Mouse (Mus musculus) small intestine, adult 2 months (tissue): Measurements from ENCODE around the gene Col11a2. TPM values are rescaled to one million over a fixed set of nuclear protein-coding genes. Genes with fewer than 3 reads are reported as not detected.
A peak's percentile ranks its signal among the peaks of the same experiment; 100 is the strongest.

Experiments used
- H3K27ac ChIP-seq: fragments of 200-500 bp; 2 replicates; pipeline ENCODE4 v1.5.1; 2012; ENCODE audit warnings: low read depth, low read length, control low read depth, inconsistent platforms; ENCODE audit not compliant: insufficient read depth
- H3K27me3 ChIP-seq: fragments of 200-500 bp; 2 replicates; pipeline ENCODE4 v1.6.1; 2012; ENCODE audit warnings: mild to moderate bottlenecking, moderate library complexity, low read length, inconsistent platforms; ENCODE audit not compliant: control insufficient read depth, insufficient read depth
- H3K36me3 ChIP-seq: fragments of 200-500 bp; 2 replicates; pipeline ENCODE4 v1.6.1; 2012; ENCODE audit warnings: mild to moderate bottlenecking, low read length, control low read depth, inconsistent platforms; ENCODE audit not compliant: control insufficient read depth, insufficient read depth
- H3K4me1 ChIP-seq: fragments of 200-500 bp; 2 replicates; pipeline ENCODE4 v1.6.1; 2012; ENCODE audit warnings: low read length, inconsistent platforms, mixed read lengths; ENCODE audit not compliant: control insufficient read depth, insufficient read depth, insufficient read length
- H3K4me3 ChIP-seq: fragments of 200-500 bp; 2 replicates; pipeline ENCODE4 v1.5.1; 2012; ENCODE audit warnings: low read depth, mild to moderate bottlenecking, control low read depth, inconsistent platforms, low read length, moderate library complexity
- CTCF ChIP-seq: fragments of 200-500 bp; IDR thresholded peaks from 2 replicates; pipeline ENCODE4 v1.5.1; 2012; ENCODE audit warnings: low read depth, mild to moderate bottlenecking, control low read depth, inconsistent platforms, low read length, moderate library complexity, mixed read lengths; ENCODE audit not compliant: insufficient replicate concordance, insufficient read length; ENCODE audit errors: extremely low read depth
- POLR2A ChIP-seq: fragments of 200-500 bp; IDR thresholded peaks from 2 replicates; pipeline ENCODE4 v1.6.1; 2012; ENCODE audit warnings: low read depth, mild to moderate bottlenecking, control low read depth, inconsistent platforms, low read length, moderate library complexity
- WGBS: fragments of 180-500 bp; shearing (Covaris S2); methylation state at CpG from one replicate; pipeline ENCODE4 v1.1.7; 2018; 5-methylcytosine and 5-hydroxymethylcytosine counted together
- polyA plus RNA-seq: library from polyadenylated mRNA; depleted of rRNA; stranded (reverse); fragments of >200 nt; gene quantifications from 2 replicates; pipeline ENCODE4 v1.2.3, GENCODE M21; 2012

The Col11a2 gene
- polyA plus RNA-seq, 1 experiment, result 0.90 TPM

DNA sequence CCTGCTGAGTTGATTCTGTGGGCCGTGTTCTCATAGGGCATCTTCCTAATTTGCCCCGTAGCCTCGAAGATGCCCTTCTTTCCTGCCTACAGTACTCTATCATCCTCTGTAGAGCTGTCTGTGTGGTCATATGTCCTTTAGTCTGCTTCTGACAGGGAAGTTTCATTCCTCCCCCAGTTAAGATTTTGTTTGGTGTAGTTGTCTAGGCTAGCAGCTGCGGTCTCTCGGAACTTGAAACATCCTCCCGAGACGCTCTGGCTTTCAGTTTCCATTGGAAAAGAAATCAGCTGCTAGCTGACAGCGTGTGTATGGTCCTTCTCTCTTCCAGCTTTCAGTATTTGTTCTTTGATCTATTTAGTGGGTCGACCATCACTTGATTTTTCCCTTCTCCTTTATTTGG, 65.6 kb downstream of the Col11a2 start:
- Histone ChIP-seq H3K4me1 (peaks cover 10% of the 10 kb centered on the region; the same call in 1 of the 2 replicates), H3K27me3 (no peaks in the 10 kb centered on the region), H3K4me3 (no peak overlapping the region), H3K36me3 (no peaks in the 10 kb centered on the region), H3K27ac (peak overlapping the region; percentile 13; the same call in 1 of the 2 replicates)
- 73% methylated on average over 9 of the region's 9 CpGs for WGBS
- TF ChIP-seq CTCF (no peak), POLR2A (no peak)

DNA sequence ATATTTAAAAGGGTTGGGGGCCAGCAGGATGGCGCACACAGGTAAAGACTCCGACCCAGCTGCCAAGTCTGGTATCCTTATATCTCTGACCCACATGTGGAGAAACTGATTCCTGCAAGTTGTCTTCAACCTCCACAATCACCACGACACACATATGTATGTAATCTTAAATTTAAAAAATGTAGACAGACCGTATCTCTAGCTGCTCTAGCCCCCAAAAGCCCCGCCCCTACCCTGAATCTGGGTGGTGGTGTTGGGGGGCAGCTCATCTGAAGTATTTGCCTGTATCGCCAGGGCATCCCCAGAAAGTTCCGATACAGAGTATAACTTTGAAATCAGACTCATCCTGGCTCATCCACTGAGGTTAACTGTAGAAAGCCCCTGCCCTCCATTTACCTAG, 67.3 kb downstream of the Col11a2 start:
- 89% methylated on average over 7 of the region's 7 CpGs for WGBS
- Histone ChIP-seq H3K27ac (no peak overlapping the region), H3K27me3 (no peaks in the 10 kb centered on the region), H3K4me3 (no peak overlapping the region), H3K36me3 (peaks cover 12% of the 10 kb centered on the region), H3K4me1 (peaks cover 6% of the 10 kb centered on the region; the same call in 1 of the 2 replicates)
- TF ChIP-seq POLR2A (no peak), CTCF (no peak)

DNA sequence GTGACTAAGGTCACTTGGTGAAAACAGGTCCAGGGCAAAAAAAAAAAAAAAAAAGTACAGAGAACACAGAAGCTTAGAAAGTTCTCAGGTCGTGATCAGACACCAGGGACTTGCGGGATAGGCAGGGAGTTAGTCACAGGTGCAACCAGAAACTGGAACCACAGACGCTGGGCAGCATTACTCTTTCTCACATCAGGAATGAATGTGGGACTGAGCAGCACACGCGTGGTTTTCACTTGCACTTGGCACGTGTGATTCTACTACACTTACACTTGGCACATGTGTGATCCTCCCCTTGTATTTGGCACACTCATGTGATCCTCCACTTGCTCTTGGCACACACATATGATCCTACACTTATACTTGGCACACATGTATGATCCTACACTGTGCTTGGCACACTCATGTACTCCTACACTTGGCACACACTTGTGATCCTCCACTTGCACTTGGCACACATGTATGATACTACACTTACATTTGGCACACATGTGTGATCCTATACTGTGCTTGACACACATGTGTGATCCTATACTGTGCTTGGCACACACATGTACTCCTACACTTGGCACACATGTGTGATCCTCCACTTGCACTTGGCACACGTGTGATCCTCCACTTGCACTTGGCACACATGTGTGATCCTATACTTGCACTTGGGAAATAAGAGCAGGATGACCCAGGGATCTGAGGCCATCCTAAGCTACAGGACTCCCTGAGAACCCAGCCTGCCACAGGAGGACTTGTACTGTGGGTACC, 68.1 kb downstream of the Col11a2 start:
- H3K36me3 ChIP-seq, result peaks cover 19% of the 10 kb centered on the region
- no peak overlapping the region for H3K27ac ChIP-seq
- 68% methylated on average over 7 of the region's 7 CpGs for WGBS
- H3K4me1 ChIP-seq, result peaks cover under 1% of the 10 kb centered on the region; the same call in 1 of the 2 replicates
- H3K4me3 ChIP-seq, result no peak overlapping the region
- no peak for TF ChIP-seq POLR2A
- no peak for TF ChIP-seq CTCF
- H3K27me3 ChIP-seq, result no peaks in the 10 kb centered on the region

DNA sequence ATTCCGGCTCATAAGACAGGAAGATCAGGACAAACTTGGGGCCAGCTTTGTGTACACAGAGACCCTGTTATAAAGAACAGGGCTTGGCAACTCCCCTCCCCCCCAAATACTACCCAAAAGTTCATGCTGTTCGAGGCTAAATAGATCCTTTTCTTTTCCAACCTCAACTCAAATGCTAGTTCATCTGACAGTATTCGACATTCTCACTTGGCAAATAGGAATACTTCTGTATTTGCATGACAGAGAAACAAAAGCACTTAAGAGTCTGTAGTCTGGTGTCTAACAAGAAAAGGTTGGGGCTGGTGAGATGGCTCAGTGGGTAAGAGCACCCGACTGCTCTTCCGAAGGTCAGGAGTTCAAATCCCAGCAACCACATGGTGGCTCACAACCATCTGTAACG, 69.2 kb downstream of the Col11a2 start:
- H3K4me1 ChIP-seq, result no peaks in the 10 kb centered on the region
- H3K4me3 ChIP-seq, result no peak overlapping the region
- 86% methylated on average over 5 of the region's 6 CpGs for WGBS
- TF ChIP-seq POLR2A (no peak), CTCF (no peak)
- peaks cover 31% of the 10 kb centered on the region for H3K36me3 ChIP-seq
- H3K27me3 ChIP-seq, result no peaks in the 10 kb centered on the region
- H3K27ac ChIP-seq, result no peak overlapping the region

DNA sequence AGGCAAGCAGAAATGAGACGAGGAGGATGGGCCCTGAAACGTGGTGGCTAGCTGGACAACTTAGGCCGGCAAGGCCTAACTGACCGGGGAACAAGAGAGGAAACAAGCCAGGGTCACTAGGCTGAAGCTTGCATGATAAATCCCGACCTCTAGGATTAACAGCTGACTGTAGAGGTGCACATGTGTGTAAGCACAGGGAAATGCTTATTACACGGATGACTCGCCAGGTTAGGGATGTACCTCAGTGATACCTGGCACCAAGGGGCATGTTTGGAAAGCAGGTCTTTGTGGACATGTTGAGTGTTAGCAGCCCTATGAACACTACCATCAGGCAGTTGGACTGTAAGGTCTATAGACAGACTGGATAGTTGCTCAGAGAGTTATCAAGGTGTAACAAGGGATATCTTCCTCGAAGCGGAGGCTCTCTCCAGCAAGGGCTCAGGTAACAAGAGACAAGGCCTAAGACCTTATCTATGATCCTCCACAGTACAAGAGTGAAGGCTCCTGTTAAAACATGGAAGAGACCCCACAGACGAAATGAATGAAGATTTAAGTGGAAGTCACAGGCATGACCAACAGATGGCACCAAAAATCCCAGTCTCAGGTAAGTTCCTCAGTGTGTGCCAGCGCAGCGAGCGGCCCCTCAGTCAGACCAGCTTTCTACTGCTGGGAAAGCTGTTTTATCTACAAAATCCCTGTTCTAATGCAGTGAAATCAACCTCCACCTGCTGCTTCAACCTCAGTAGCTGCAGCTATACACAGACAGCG, 70.0 kb downstream of the Col11a2 start:
- no peaks in the 10 kb centered on the region for H3K27me3 ChIP-seq
- H3K36me3 ChIP-seq, result peaks cover 38% of the 10 kb centered on the region
- H3K27ac ChIP-seq, result no peak overlapping the region
- 75% methylated on average over 14 of the region's 14 CpGs for WGBS
- TF ChIP-seq CTCF (peak; percentile 20; the same call in 1 of the 2 replicates), POLR2A (no peak)
- no peaks in the 10 kb centered on the region for H3K4me1 ChIP-seq
- no peak overlapping the region for H3K4me3 ChIP-seq

DNA sequence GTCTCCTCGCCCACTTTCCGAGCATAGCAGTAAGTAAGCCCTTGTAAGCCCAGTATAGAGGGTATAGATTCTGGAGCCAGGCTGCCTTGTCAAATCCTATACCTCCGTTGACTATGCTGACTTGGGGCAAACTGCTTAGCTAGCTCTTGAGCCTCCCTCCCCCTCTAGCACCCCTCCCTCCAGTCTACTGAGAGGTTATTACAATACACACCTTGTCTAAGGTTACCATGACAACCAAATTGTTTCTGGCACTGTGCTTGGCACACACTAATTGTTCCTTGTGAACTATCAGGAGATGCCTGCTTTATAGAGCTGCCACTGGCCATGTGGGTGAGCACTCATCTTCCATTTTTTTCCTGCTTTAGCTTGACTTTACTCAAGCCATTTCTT, 70.6 kb downstream of the Col11a2 start:
- peaks cover 44% of the 10 kb centered on the region for H3K36me3 ChIP-seq
- H3K4me3 ChIP-seq, result no peak overlapping the region
- 56% methylated on average over 3 of the region's 3 CpGs for WGBS

DNA sequence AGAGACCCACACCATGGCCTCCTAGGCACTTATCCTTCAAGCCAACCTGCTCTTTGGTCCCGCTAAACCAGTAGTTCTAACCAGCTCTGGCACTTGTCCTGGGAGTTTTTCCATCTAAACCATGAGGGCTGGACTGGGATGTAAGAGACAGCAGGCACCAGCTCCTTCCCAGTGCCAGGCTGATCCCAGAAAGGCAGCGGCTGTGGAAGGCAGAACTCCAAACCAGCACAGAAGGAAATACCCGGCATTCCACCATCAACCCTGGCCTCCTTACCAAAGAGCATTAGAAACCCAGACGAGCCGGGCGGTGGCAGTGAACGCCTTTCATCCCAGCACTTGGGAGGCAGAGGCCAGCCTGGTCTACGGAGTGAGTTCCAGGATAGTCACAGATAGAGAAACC, 71.1 kb downstream of the Col11a2 start:
- H3K27me3 ChIP-seq, result no peaks in the 10 kb centered on the region
- no peak overlapping the region for H3K27ac ChIP-seq
- no peak for TF ChIP-seq CTCF
- no peak for TF ChIP-seq POLR2A
- H3K4me3 ChIP-seq, result no peak overlapping the region
- no peaks in the 10 kb centered on the region for H3K4me1 ChIP-seq
- WGBS, result 37% methylated on average over 8 of the region's 8 CpGs
- H3K36me3 ChIP-seq, result peaks cover 49% of the 10 kb centered on the region

More for the DNA sequence above, 70.6 kb downstream of the Col11a2 start:
- TF ChIP-seq CTCF, result no peak
- TF ChIP-seq POLR2A, result no peak
- H3K27me3 ChIP-seq, result no peaks in the 10 kb centered on the region
- no peaks in the 10 kb centered on the region for H3K4me1 ChIP-seq
- no peak overlapping the region for H3K27ac ChIP-seq
